Mouse (Mus musculus) embryonic facial prominence, embryonic 13.5 days (tissue): Measurements from ENCODE around the gene B3gnt2. TPM values are rescaled to one million over a fixed set of nuclear protein-coding genes. Genes with fewer than 3 reads are reported as not detected.

Experiments
- ATAC-seq: fragments of 200-750 bp; cut with Nextera tagmentation; 2 replicates; pipeline ENCODE4 v1.8.0; 2017; ENCODE audit warnings: low read depth; ENCODE audit not compliant: insufficient number of reproducible peaks, insufficient read depth, low FRiP score, low TSS enrichment
- H3K27ac ChIP-seq: fragments of 300-500 bp; sonication (generic); 2 replicates; pipeline ENCODE4 v1.5.1; 2015; ENCODE audit warnings: moderate library complexity, mild to moderate bottlenecking, inconsistent platforms
- H3K27me3 ChIP-seq: fragments of 300-500 bp; sonication (generic); 2 replicates; pipeline ENCODE4 v1.6.1; 2015; ENCODE audit warnings: mild to moderate bottlenecking, inconsistent platforms
- H3K36me3 ChIP-seq: fragments of 300-500 bp; sonication (generic); 2 replicates; pipeline ENCODE4 v1.6.1; 2015; ENCODE audit warnings: mild to moderate bottlenecking, inconsistent platforms
- H3K4me1 ChIP-seq: fragments of 300-500 bp; sonication (generic); 2 replicates; pipeline ENCODE4 v1.6.1; 2015; ENCODE audit warnings: inconsistent platforms
- H3K4me2 ChIP-seq: fragments of 300-500 bp; sonication (generic); 2 replicates; pipeline ENCODE4 v1.6.1; 2015; ENCODE audit warnings: moderate library complexity, mild to moderate bottlenecking, inconsistent platforms
- H3K4me3 ChIP-seq: fragments of 300-500 bp; sonication (generic); 2 replicates; pipeline ENCODE4 v1.5.1; 2015; ENCODE audit warnings: mild to moderate bottlenecking, inconsistent platforms
- H3K9ac ChIP-seq: fragments of 300-500 bp; sonication (generic); 2 replicates; pipeline ENCODE4 v1.6.1; 2015; ENCODE audit warnings: mild to moderate bottlenecking, inconsistent platforms
- H3K9me3 ChIP-seq: fragments of 300-500 bp; sonication (generic); 2 replicates; pipeline ENCODE4 v1.6.1; 2016; ENCODE audit warnings: inconsistent platforms
- WGBS: fragments of 180-500 bp; shearing (Covaris S2); methylation state at CpG from one replicate; pipeline ENCODE4 v1.1.7; 2015; ENCODE audit warnings: mixed read lengths; 5-methylcytosine and 5-hydroxymethylcytosine counted together
- polyA plus RNA-seq: library from polyadenylated mRNA; unstranded; fragments of >200 nt; fragmentation: Nextera tagmentation; extraction: Ambion mirVana; gene quantifications from 2 replicates; pipeline ENCODE4 v1.2.1, GENCODE M21; 2015

The B3gnt2 gene
- 7.0 and 8.5 TPM in 2 replicates for polyA plus RNA-seq

DNA sequence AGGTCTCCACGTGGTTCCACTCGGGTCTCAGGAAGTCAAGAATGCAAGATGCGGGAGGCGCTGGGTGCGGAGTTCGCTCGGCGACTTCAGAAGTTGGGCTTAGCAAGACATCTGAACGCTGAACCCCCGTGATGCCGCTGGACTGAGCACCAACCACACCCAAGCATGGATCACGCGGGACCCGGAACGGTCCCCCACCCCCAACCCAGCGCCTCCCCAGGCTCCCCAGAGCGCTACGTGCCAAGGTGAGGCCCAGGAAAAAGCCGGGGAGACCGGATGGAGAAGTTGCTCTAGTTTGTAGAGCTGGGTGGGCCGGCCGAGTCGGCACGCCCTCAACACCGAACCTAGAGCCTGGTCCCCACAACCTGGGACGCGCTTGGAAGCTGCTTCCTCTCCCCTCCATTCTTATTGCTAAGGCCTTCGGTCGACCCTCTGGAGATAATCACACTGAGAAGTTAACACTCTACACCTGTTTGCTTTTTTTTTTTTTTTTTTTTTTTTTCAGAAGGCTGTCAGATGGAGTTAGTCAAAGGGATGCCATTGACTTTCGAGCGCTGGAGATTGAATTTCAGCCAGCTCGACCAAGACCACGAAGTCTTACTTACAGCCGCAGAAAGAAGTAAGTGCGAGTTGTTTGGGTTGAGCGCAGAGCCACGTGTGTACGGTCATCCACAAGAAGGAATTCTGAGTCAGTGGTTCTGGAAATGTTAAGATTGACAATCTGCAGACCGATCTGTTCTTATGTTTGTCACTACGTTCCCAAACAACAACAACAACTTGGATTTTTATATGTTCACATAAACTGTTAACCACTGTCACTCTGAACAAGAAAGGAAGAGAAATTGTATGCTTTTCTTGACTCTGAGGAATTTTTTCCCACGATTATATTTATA, at the start of gene B3gnt2:
B3gnt2 (minus strand) TSS at position 627 of the 893 bp plus-strand sequence.
- peaks cover 26% of the 10 kb centered on the region for H3K4me1 ChIP-seq
- ATAC-seq: no peak
- peak within 1 kb of the TSS; percentile 58 for H3K27ac ChIP-seq
- H3K9ac ChIP-seq: peak within 1 kb of the TSS; percentile 77
- peak within 1 kb of the TSS; percentile 69 for H3K4me3 ChIP-seq
- WGBS: 3% methylated on average over 41 of the region's 41 CpGs
- H3K9me3 ChIP-seq: no peaks in the 10 kb centered on the region
- peaks cover 57% of the 10 kb centered on the region for H3K27me3 ChIP-seq
- no peaks in the 10 kb centered on the region for H3K36me3 ChIP-seq
- peak within 1 kb of the TSS; percentile 97 for H3K4me2 ChIP-seq

DNA sequence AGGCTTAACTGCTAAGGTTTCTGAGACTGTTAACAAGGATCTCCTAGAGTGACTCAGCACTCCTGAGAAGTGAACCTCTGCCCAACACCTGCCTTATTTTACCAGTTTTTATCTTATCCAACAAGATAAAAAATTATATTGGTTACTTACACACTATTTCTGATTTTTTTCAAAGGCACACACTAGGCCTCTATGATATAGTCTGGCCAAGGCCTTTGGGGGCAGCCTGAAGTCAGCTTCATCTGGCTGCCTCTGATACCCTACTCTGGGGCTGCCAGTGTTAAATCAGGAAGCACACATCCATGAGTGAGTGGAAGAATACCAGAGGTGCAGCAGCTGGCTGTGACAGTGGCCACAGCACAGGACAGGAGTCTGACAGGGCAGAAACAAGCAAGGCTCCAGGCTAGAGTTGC, 45.7 kb upstream of the B3gnt2 start:
- H3K9ac ChIP-seq: no peak overlapping the region
- no peak for ATAC-seq
- no peaks in the 10 kb centered on the region for H3K27me3 ChIP-seq

GRCm38 (mm10) chr11:22902923-22903322, 42.2 kb upstream of the B3gnt2 start:
- 66% methylated on average over 2 of the region's 2 CpGs for WGBS
- Histone ChIP-seq H3K9me3 (no peaks in the 10 kb centered on the region), H3K4me3 (no peak overlapping the region), H3K4me1 (no peaks in the 10 kb centered on the region), H3K9ac (no peak overlapping the region), H3K36me3 (peaks cover 15% of the 10 kb centered on the region; the same call in 1 of the 2 replicates), H3K27me3 (no peaks in the 10 kb centered on the region), H3K4me2 (no peak overlapping the region), H3K27ac (no peak overlapping the region)
- ATAC-seq: no peak

More for the DNA sequence above, 45.7 kb upstream of the B3gnt2 start:
- H3K36me3 ChIP-seq: no peaks in the 10 kb centered on the region
- no peak overlapping the region for H3K27ac ChIP-seq
- no peak overlapping the region for H3K4me2 ChIP-seq
- no peak overlapping the region for H3K4me3 ChIP-seq
- H3K9me3 ChIP-seq: no peaks in the 10 kb centered on the region
- H3K4me1 ChIP-seq: no peaks in the 10 kb centered on the region

DNA sequence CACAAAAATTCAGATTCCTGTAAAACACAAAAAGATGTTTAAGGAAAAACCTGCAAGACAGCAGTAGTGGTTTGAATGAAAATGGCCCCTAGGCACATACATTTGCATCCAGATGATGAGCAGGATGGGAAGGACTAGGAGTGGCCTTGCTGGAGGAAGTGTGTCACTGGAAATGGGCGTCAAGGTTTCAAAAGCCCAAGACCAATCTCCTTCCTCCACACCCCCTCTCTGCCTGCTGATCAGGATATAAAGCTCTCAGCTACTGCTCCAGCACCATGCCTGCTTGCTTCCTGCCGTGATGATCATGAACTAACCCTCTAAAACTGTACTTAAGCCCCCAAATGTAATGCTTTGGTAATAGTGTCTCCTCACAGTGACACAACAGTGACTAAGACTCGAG, 39.3 kb upstream of the B3gnt2 start:
- Histone ChIP-seq H3K4me3 (no peak overlapping the region), H3K9ac (no peak overlapping the region), H3K4me2 (no peak overlapping the region), H3K4me1 (no peaks in the 10 kb centered on the region), H3K9me3 (no peaks in the 10 kb centered on the region), H3K27ac (no peak overlapping the region), H3K27me3 (no peaks in the 10 kb centered on the region), H3K36me3 (peaks cover 15% of the 10 kb centered on the region; the same call in 1 of the 2 replicates)
- 83% methylated on average over 3 of the region's 3 CpGs for WGBS
- no peak for ATAC-seq

DNA sequence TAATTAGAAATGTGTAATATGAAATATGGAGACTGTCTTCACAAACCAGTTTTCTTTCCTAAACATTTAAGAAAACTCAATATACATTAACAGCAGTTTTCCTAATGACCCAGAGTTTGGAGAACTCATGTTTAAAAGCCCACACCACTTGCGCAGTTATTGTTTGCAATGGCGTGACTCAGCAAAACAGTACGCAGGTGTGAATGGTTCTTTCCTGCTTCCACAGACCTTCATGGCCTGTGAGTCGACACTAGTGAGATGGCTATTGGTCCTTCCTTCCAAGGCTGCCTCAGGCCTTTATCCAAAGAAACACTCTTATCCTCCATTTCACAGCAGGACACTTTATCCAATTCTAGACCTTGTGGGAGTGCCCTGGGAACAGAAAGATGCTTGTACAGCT, 36.9 kb upstream of the B3gnt2 start:
- Histone ChIP-seq H3K4me2 (no peak overlapping the region), H3K4me1 (no peaks in the 10 kb centered on the region), H3K36me3 (peaks cover 15% of the 10 kb centered on the region; the same call in 1 of the 2 replicates), H3K4me3 (no peak overlapping the region), H3K27me3 (no peaks in the 10 kb centered on the region), H3K9me3 (no peaks in the 10 kb centered on the region), H3K9ac (no peak overlapping the region), H3K27ac (no peak overlapping the region)
- 88% methylated on average over 4 of the region's 4 CpGs for WGBS
- no peak for ATAC-seq

DNA sequence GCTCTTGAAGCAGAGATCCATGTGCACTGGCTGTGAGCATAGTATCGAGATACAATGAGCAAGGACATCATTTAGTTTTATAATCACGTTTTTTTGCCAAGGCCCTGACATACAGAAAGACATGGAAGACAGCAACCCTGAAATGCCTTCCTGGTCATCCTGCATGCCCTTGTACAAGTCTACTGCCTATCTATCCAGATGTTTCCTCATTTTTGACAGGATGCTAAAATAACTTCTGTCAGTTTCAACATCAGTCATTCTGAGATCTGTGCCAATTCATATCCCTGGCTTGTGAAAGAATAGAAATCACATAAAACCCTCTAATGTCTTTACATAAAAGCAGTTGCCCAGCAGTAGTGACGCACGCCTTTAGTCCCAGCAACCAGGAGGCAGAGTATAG, 36.4 kb upstream of the B3gnt2 start:
- H3K4me2 ChIP-seq: no peak overlapping the region
- no peaks in the 10 kb centered on the region for H3K9me3 ChIP-seq
- H3K4me1 ChIP-seq: no peaks in the 10 kb centered on the region
- H3K9ac ChIP-seq: no peak overlapping the region
- no peak overlapping the region for H3K27ac ChIP-seq
- H3K4me3 ChIP-seq: no peak overlapping the region
- H3K36me3 ChIP-seq: peaks cover 15% of the 10 kb centered on the region; the same call in 1 of the 2 replicates
- ATAC-seq: no peak
- H3K27me3 ChIP-seq: no peaks in the 10 kb centered on the region
- WGBS: 90% methylated on average over 4 of the region's 4 CpGs

DNA sequence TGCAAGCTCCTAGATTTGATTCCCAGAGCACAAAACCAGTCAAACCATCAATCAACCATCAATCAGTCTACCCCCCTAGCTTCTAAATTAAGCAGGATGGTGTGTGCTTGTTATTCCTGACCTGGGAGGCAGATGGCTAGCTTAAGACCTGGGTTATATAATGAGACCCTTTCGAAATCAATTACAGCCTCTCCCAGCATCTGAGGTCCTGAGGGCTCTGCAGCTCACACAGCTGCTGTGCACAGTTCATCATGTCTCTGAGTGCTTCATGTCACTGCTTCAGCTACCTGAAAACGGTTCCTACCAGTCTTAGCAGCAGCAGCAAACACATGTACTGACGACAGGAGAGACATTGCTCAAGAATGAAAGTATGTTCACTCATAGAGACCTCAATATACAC, 32.3 kb upstream of the B3gnt2 start:
- H3K4me2 ChIP-seq: no peak overlapping the region
- no peak for ATAC-seq
- no peak overlapping the region for H3K27ac ChIP-seq
- WGBS: 50% methylated on average over 3 of the region's 3 CpGs
- H3K9ac ChIP-seq: no peak overlapping the region
- 0 out of 2 replicates have a peak, but pooled peaks cover 3% of the 10 kb centered on the region for H3K4me1 ChIP-seq
- H3K36me3 ChIP-seq: peaks cover 2% of the 10 kb centered on the region; the same call in 1 of the 2 replicates
- H3K4me3 ChIP-seq: no peak overlapping the region
- no peaks in the 10 kb centered on the region for H3K27me3 ChIP-seq
- H3K9me3 ChIP-seq: no peaks in the 10 kb centered on the region

- H3K4me3 ChIP-seq: no peak overlapping the region
- no peaks in the 10 kb centered on the region for H3K36me3 ChIP-seq
- H3K27ac ChIP-seq: no peak overlapping the region
- H3K4me2 ChIP-seq: no peak overlapping the region
- no peak for ATAC-seq
- no peak overlapping the region for H3K9ac ChIP-seq
- H3K9me3 ChIP-seq: no peaks in the 10 kb centered on the region
- 56% methylated on average over 6 of the region's 6 CpGs for WGBS
- H3K4me1 ChIP-seq: 0 out of 2 replicates have a peak, but pooled peaks cover 3% of the 10 kb centered on the region
- no peaks in the 10 kb centered on the region for H3K27me3 ChIP-seq
Measured at GRCm38 (mm10) chr11:22892466-22892865, 31.7 kb upstream of the B3gnt2 start.

GRCm38 (mm10) chr11:22891876-22892275, 31.1 kb upstream of the B3gnt2 start:
- H3K36me3 ChIP-seq: no peaks in the 10 kb centered on the region
- no peak overlapping the region for H3K27ac ChIP-seq
- H3K4me3 ChIP-seq: no peak overlapping the region
- no peak overlapping the region for H3K4me2 ChIP-seq
- H3K27me3 ChIP-seq: no peaks in the 10 kb centered on the region
- no peak for ATAC-seq
- 0 out of 2 replicates have a peak, but pooled peaks cover 3% of the 10 kb centered on the region for H3K4me1 ChIP-seq
- WGBS: 90% methylated on average over 7 of the region's 7 CpGs
- no peak overlapping the region for H3K9ac ChIP-seq
- H3K9me3 ChIP-seq: no peaks in the 10 kb centered on the region

DNA sequence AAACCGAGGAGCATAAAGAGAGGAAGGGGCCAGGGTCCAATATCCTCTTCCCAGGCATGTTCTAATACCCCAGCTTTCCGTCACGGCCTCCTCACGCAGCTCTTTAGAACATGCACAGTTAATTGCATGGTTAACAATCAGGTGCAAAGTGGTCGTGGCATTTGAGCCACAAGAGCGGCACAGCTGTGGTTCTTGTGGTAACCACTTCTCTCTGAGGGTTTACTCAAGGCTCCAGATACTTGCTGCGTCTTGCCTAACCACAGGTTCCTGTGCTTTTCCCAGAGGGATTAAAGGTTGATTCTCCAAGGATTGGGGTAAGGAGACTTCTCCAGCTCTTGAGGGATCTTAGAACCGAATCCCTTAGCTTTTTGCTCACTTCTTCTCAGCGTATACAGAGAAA, 30.5 kb upstream of the B3gnt2 start:
- Histone ChIP-seq H3K27me3 (no peaks in the 10 kb centered on the region), H3K4me2 (no peak overlapping the region), H3K27ac (no peak overlapping the region), H3K9ac (no peak overlapping the region), H3K4me1 (0 out of 2 replicates have a peak, but pooled peaks cover 3% of the 10 kb centered on the region), H3K4me3 (no peak overlapping the region), H3K36me3 (no peaks in the 10 kb centered on the region), H3K9me3 (no peaks in the 10 kb centered on the region)
- WGBS: 65% methylated on average over 9 of the region's 9 CpGs
- ATAC-seq: no peak

- no peak overlapping the region for H3K4me2 ChIP-seq
- no peak for ATAC-seq
- no peak overlapping the region for H3K9ac ChIP-seq
- no peaks in the 10 kb centered on the region for H3K27me3 ChIP-seq
- H3K4me1 ChIP-seq: 0 out of 2 replicates have a peak, but pooled peaks cover 3% of the 10 kb centered on the region
- H3K36me3 ChIP-seq: no peaks in the 10 kb centered on the region
- no peaks in the 10 kb centered on the region for H3K9me3 ChIP-seq
- H3K4me3 ChIP-seq: no peak overlapping the region
- 91% methylated on average over 3 of the region's 3 CpGs for WGBS
- no peak overlapping the region for H3K27ac ChIP-seq
Measured at GRCm38 (mm10) chr11:22889224-22889623, 28.5 kb upstream of the B3gnt2 start.

GRCm38 (mm10) chr11:22886991-22887390, 26.2 kb upstream of the B3gnt2 start:
- 91% methylated on average over 4 of the region's 4 CpGs for WGBS
- Histone ChIP-seq H3K4me3 (no peak overlapping the region), H3K27ac (no peak overlapping the region), H3K9ac (no peak overlapping the region), H3K36me3 (no peaks in the 10 kb centered on the region), H3K4me1 (0 out of 2 replicates have a peak, but pooled peaks cover 3% of the 10 kb centered on the region), H3K27me3 (no peaks in the 10 kb centered on the region), H3K9me3 (no peaks in the 10 kb centered on the region), H3K4me2 (no peak overlapping the region)
- no peak for ATAC-seq
